Mouse (Mus musculus) common myeloid progenitor, adult 5-6 weeks (primary cell): ENCODE results near the gene Pla2g12a. TPM values are rescaled to one million over a fixed set of nuclear protein-coding genes. Genes with fewer than 3 reads are reported as not detected.

Experiments
- ATAC-seq: replicated peaks from 2 replicates; pipeline ENCODE4 v1.8.0; 2016; ENCODE audit warnings: low read depth, mild to moderate bottlenecking, moderate TSS enrichment, inconsistent platforms; ENCODE audit not compliant: poor library complexity, severe bottlenecking
- total RNA-seq: library from RNA; stranded (forward); fragments of 200-1000, 187-1606 nt; gene quantifications from 2 replicates; pipeline ENCODE4 v1.2.3, GENCODE M21; 2017

Gene Pla2g12a
- total RNA-seq, 1 experiment from 2014 or later, result 40.3 TPM

- no peak for ATAC-seq
These were observed 18.2 kb downstream of the Pla2g12a start for GRCm38 (mm10) chr3:129896591-129896990.

GRCm38 (mm10) chr3:129898886-129899285 lies 20.5 kb downstream of the Pla2g12a start:
- ATAC-seq, result no peak

DNA sequence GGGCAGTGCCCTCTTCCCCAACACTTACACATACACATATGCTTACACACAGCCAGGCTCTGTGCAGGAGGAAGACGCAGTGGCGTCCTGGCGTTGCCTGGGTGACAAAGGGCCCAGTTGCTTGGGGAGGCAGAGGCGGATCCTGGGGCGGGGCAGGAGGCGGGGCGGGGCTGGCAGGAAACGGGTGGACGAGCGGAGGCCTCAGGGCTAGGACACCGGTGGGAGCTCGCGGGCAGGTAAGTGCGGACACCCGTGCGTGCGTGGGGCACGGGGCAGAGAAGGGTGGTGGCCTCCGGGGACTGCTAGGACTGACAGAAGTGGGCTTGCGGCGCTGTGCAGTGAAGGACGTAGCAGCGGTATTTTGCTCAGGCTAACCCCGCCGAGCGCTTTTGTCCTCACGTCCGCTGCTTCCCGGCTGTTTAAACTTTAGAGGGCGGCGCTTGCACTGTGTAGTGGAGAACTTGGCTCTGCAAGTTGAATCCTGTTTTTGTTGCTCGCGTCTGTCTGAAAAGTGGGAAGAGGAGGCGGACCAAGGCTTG lies 22.9 kb downstream of the Pla2g12a start, which contains the start of gene Casp6:
Gene Casp6 (plus strand): TSS at position 155 of the 539 bp plus-strand sequence.
- peak; percentile 80 for ATAC-seq

GRCm38 (mm10) chr3:129903369-129903768 lies 25.0 kb downstream of the Pla2g12a start:
- ATAC-seq, result no peak

DNA sequence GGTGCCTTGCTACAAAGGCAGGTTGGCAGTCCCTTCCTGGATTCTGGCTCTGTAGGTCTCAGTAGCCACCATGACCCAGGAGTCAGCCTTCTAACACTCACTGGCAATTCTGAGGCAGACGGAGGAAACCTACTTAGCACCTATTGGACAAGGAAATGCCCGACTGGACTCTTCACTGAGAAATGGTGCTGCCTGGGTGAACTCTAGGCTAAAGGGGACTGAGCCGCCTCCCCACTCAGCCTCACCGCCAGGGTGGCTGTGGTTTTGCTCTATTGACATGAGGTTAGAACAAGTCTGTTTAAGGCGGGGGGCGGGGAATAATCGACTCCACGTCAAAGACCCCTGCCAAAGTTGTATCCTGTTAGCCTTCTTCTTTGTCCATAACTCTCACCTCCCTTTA lies 25.5 kb downstream of the Pla2g12a start:
- no peak for ATAC-seq

DNA sequence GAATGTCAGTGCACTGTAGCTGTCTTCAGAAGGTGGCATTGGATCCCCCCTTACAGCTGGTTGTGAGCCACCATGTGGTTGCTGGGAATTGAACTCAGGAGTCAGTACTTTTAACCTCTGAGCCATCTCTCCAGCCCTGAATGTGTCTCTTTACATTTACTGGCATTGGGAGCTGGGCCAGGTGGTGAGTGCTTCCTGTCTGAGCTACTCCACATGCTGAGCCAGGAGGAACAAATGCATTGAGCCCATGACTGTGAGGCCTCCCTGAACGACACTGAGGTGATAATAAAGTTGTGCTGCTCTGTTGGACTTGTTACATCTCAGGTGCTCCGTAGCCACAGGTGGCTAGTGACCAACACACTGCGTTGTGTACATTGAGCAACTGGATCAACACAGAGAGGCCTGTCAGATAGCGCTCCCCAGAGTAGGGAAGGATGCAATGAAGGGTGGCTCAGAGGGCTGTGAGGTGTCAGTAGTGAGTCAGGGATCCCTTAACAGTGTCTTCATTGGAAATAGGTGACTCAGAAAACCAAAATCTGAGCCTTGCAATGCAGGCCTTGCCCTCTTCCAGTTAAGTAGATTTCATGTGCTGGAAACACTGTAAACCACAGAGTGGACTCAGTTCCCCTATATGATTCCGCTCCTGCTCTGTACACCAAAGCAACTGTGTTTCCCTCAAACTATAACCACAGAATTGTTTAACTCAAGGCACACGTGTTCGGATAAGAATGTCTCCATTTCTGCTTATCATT lies 26.2 kb downstream of the Pla2g12a start:
- ATAC-seq, result peak; percentile 58

DNA sequence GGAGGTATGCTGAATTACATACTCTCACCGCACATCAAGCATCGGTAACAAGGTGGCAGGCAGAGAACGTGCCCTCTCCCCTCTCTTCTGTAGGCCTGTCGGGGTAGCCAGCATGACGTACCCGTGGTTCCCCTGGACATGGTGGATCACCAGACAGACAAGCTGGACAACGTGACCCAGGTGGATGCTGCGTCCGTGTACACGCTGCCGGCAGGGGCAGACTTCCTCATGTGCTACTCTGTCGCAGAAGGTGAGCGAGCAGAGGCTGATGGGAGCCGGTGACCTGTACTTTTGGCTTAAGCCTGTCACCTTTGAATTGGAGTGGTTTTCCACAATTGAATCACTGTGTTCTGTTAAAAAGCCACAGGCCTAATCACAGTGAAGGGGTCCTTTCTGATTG lies 33.6 kb downstream of the Pla2g12a start:
- no peak for ATAC-seq

DNA sequence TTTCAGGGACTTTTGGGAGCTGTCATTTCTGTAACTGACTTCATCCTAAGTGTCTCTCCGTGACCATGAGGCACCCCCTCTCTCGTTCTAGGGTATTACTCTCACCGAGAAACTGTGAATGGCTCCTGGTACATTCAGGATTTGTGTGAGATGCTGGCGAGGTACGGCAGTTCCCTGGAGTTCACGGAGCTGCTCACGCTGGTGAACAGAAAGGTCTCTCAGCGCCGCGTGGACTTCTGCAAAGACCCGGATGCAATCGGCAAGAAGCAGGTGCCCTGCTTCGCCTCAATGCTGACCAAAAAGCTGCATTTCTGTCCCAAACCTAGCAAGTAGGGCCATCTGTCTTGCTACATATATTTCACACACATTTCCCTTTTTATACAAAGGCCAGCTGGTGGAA lies 34.8 kb downstream of the Pla2g12a start:
- no peak for ATAC-seq

DNA sequence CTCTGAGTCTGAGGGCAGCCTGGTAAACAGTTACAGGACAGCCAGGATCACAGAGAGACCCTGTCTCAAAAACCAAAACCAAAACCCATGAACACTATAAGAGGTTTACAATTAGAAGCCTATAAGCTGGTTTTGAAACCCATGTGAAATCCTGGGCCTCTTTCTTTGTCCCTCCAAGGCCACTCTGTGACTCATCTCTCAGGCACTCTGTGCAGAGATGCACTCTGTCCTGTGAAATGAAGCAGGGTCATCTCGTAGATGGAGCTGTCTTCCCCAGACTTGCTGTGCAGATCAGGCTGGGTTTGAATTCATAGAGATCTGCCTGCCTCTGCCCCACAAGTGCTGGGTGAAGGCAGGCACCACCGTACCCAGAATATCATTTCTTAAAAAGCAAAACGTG lies 39.0 kb downstream of the Pla2g12a start:
- ATAC-seq, result no peak

DNA sequence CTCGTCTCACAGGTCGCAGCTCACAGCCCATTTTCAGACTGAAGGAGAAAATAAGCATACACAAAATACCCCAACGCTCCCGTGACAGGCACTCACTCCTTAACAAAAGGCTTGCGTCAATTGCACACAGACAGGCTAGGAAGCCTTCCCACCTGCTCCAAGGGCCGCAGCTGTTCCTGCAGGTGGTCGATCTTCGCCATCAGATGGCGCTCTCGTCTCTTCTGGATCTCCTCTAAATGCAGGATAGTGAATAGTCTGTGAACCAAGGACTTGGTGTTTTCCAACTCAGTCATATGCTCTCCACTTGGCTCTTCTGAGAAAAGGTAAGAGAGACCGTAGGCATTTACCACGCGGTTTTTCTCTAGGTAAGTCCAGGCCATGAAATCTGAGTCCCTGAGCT lies 40.0 kb downstream of the Pla2g12a start:
- peak; percentile 94 for ATAC-seq

GRCm38 (mm10) chr3:129923581-129923980 lies 45.2 kb downstream of the Pla2g12a start:
- no peak for ATAC-seq

DNA sequence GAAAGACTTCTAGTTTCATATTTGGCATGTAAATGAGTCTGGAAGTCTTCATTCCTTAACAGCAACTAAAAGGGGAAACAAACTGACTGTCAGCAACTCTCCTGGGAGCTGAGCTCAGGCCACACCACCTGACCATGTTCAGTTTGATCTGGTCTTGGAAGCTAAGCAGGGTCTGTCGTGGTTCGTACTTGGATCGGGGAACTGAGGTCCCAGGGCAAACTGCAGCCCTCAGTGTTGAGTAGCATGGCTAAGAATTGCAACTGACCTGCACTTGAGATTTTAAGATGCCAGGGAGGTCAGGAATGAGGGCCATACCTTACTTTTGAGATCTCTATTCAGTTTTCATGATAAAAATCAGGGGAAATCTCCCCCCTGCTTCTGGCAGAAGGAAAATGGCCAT lies 47.5 kb downstream of the Pla2g12a start:
- no peak for ATAC-seq

DNA sequence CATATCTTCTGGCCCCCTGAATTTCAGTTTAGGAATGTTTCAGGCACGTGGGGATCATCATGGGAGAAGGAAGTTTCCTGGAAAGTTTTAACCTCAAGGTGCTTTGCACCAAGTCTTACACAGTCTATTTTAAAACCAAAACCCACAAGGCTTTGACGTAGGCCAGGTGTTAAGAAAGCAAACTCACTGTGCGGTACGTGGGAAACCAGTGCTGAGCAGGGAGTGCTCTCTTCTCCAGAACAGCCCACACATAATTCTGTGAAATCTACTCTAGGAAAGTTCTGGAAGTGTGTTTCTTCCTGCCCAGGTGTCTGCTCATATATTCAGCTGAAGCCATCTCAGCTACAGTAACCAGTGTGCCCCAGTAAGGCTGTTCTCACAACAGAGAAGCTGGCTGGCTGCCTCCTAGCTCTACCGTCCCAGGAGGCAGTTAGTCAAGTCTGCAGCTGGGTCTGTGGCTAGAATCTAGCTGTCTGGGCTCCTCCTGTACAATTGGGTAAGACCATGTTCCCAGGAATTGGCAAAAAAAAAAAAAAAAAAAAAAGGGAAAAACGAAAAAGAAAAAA lies 51.9 kb downstream of the Pla2g12a start:
- ATAC-seq, result no peak

DNA sequence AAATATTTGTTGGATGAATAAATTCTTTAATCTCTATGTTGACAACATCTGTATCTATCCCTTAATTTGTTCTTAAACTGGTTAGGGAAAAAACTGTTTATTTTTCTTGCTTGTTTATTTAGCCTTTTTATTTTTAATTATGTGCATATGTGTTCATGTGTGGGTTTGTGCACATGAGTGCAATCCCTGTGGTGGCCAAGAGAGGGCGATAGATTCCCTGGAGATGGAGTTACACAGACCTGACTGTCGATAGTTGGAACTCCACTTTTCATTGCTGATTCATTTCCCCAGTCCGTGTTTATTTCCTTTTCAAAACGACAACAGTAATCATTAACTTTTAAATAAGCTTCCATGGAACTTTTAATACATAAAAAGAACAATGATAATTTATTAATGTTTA lies 54.0 kb downstream of the Pla2g12a start:
- ATAC-seq, result peak; percentile 68; the same call in 1 of the 2 replicates

- ATAC-seq, result peak; percentile 32; the same call in 1 of the 2 replicates
These were observed 58.2 kb downstream of the Pla2g12a start for GRCm38 (mm10) chr3:129936561-129936960.

- no peak for ATAC-seq
These were observed 59.4 kb downstream of the Pla2g12a start for GRCm38 (mm10) chr3:129937848-129938247.

GRCm38 (mm10) chr3:129939058-129939457 lies 60.7 kb downstream of the Pla2g12a start:
- ATAC-seq, result no peak

- ATAC-seq, result no peak
These were observed 62.4 kb downstream of the Pla2g12a start for GRCm38 (mm10) chr3:129940780-129941179.

DNA sequence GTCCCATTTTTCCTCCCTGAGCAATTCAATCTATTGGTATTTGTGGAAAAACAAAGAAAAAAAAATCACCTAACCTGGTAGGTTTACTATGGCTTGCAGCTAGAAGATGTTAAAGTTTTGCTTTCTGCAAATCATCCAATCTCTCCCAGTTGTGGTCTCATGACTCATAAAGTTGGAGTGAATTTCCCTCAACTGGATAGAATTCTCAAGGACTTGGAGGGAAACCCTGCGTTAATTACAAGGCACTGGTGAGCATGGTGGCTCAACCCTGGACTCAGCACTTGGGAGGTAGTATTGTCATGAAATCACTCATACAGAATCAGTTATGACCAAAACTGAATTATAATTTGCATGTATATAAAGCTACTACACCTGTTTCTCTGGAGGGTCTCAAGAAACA lies 62.9 kb downstream of the Pla2g12a start:
- ATAC-seq, result no peak

GRCm38 (mm10) chr3:129943813-129944212 lies 65.4 kb downstream of the Pla2g12a start:
- ATAC-seq, result peak; percentile 20; the same call in 1 of the 2 replicates
